Mouse (Mus musculus): Measurements from ENCODE around the gene Smn1. TPM values are rescaled to one million over a fixed set of nuclear protein-coding genes. Genes with fewer than 3 reads are reported as not detected.

The Smn1 gene
- polyA plus RNA-seq (2021; fragmentation: Nextera tagmentation): 8.7 and 19.7 TPM in 2 replicates
- long read RNA-seq, experiment 1, transcript Smn1-201 (9 exons, 1,222 nt): major isoform, 16 of 20 reads
- long read RNA-seq, experiment 1, partial matches to known transcripts: 2 of 20 reads
- long read RNA-seq, experiment 1, other reads (novel, unspliced or antisense): 2 of 20 reads
- long read RNA-seq, experiment 2, partial matches to known transcripts: 2 of 2 reads
- long read RNA-seq, experiment 2, other reads (novel, unspliced or antisense): 0 of 2 reads

GRCm38 (mm10) chr13:100124423-100125257 lies at the start of gene Smn1:
Gene Smn1 (plus strand): TSS chr13:100124852.

GRCm38 (mm10) chr13:100103748-100104254 lies 20.9 kb upstream of the Smn1 start, which contains the start of gene Bdp1:
Gene Bdp1 (minus strand): TSS chr13:100104070.

GRCm38 (mm10) chr13:100107652-100108472 lies 16.8 kb upstream of the Smn1 start, which contains the start of gene Serf1:
Gene Serf1 (plus strand): TSS chr13:100108012.

Other genes with a start within 250 kb of the Smn1 start
- gene Cartpt, start 223.8 kb upstream of the Smn1 start, polyA plus RNA-seq (2021; fragmentation: Nextera tagmentation): 19.7 and 40.9 TPM in 2 replicates
- 26.5 and 29.7 TPM in 2 replicates for gene Mccc2, start 109.2 kb upstream of the Smn1 start, polyA plus RNA-seq (2021; fragmentation: Nextera tagmentation)
- 4.8 and 6.7 TPM in 2 replicates for gene Bdp1, start 20.8 kb upstream of the Smn1 start, polyA plus RNA-seq (2021; fragmentation: Nextera tagmentation)
- gene Serf1, start 16.8 kb upstream of the Smn1 start, polyA plus RNA-seq (2021; fragmentation: Nextera tagmentation): 69.4 and 71.0 TPM in 2 replicates
- 0.34 and 0.44 TPM in 2 replicates for gene Naip2, start 77.2 kb downstream of the Smn1 start, polyA plus RNA-seq (2021; fragmentation: Nextera tagmentation)
- gene Naip5, start 121.5 kb downstream of the Smn1 start, polyA plus RNA-seq (2021; fragmentation: Nextera tagmentation): 0.03 and 0.09 TPM in 2 replicates
- gene Naip6, start 192.8 kb downstream of the Smn1 start, polyA plus RNA-seq (2021; fragmentation: Nextera tagmentation): 0.03 and 0.06 TPM in 2 replicates

All from left cerebral cortex, adult 6 months (tissue).